Comparison of ENCODE assay signal across 25 mouse cellular contexts in the genomic region with DNA sequence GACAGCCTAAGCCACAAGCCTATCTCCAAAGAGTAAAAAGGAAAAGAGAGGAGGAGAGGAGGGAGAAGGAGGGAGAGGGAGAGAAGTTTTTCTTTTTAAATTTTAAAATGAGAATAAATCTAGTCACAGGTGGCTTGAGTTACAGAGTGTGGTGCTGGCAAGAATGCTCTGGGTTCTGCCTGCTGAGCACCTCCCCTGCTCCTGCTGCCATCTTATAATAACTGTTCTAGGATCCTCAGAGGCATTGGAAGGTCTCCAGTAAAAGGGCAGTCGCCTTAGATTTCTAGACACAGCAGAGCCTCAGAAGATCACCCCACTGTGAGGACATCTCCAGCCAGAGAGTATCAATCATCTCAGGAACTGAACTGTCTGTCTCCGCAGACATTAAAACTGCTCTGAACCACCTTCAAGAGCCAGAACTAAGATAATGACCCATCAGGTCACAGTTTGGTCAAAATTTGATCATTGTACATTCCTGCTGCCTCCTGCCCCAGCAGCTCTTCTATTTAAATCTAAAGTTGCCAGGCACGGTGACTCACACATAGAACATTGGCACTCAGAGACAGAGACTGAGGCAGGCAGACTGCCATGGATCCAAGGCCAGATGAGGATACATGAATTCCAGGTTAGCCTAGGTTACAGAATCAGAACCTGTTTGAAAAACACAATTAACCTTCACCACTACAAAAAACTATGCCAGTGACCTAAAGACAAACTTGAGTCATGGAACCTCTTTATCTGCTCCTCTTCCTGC. TPM values are rescaled to one million over a fixed set of nuclear protein-coding genes. Genes with fewer than 3 reads are reported as not detected.
A peak's percentile ranks its signal among the peaks of the same experiment; 100 is the strongest.
DNase-seq lines count a peak whose midpoint lies in the region; ATAC-seq and TF ChIP-seq lines count a peak whose summit lies in the region.
"Had no signal": no experiment of that assay in that cellular context is flagged by ENCODE, and none has a peak within 500 bp of the region (broad histone marks: within the 10 kb centered on the region; RNA-seq: fewer than 3 reads in every experiment).

No protein-coding gene starts in this region.

- no peak for ATAC-seq in erythroid progenitor cell, adult 5-6 weeks (replicated peaks; ENCODE audit: low FRiP score, poor library complexity, severe bottlenecking)
- no peak for ATAC-seq in hindbrain, embryonic 13.5 days (ENCODE audit: low FRiP score)
- ATAC-seq: inflammation-experienced regulatory T-cells, adult 6 months had no signal

- H3K27me3 ChIP-seq in hindbrain, embryonic 13.5 days = no peaks in the 10 kb centered on the region
- H3K27me3 ChIP-seq: embryonic facial prominence, embryonic 12.5 days; forebrain, embryonic 12.5 days; hindbrain, embryonic 12.5 days; limb, embryonic 13.5 days; liver, embryonic 13.5 days; neural tube, embryonic 15.5 days had no signal

- H3K4me1 ChIP-seq in hindbrain, embryonic 13.5 days (replicated peaks) = no peaks in the 10 kb centered on the region
- H3K4me1 ChIP-seq: embryonic facial prominence, embryonic 12.5 days; forebrain, embryonic 12.5 days; heart, embryonic 10.5 days; hindbrain, embryonic 12.5 days; limb, embryonic 13.5 days; liver, embryonic 13.5 days; neural tube, embryonic 15.5 days had no signal

- intact Hi-C loops in gastrocnemius, adult 2 months (cut with DNase I) = loop anchor here (10.0 kb wide), 1 partner anchor 356 kb away; a partner anchor contains a TSS

- H3K4me2 ChIP-seq in hindbrain, embryonic 13.5 days = no peak overlapping the region
- H3K4me2 ChIP-seq: embryonic facial prominence, embryonic 12.5 days; forebrain, embryonic 12.5 days; hindbrain, embryonic 12.5 days; limb, embryonic 13.5 days; liver, embryonic 13.5 days; midbrain, embryonic 11.5 days; neural tube, embryonic 15.5 days had no signal

- H3K36me3 ChIP-seq in hindbrain, embryonic 13.5 days = peaks cover 66% of the 10 kb centered on the region

- WGBS in hindbrain, embryonic 13.5 days = 96% methylated on average over 3 of the region's 3 CpGs

- peak overlapping the region; percentile 38 for H3K27ac ChIP-seq in gastrocnemius, adult 2 months
- H3K27ac ChIP-seq in hindbrain, embryonic 13.5 days = no peak overlapping the region
- H3K27ac ChIP-seq: embryonic facial prominence, embryonic 12.5 days; forebrain, embryonic 12.5 days; heart, embryonic 10.5 days; hindbrain, embryonic 12.5 days; limb, embryonic 13.5 days; liver, embryonic 13.5 days; neural tube, embryonic 15.5 days had no signal

- H3K4me3 ChIP-seq in gastrocnemius, adult 2 months = no peak overlapping the region
- H3K4me3 ChIP-seq in hindbrain, embryonic 13.5 days = no peak overlapping the region
- H3K4me3 ChIP-seq: embryonic facial prominence, embryonic 12.5 days; forebrain, embryonic 12.5 days; heart, embryonic 10.5 days; hindbrain, embryonic 12.5 days; limb, embryonic 13.5 days; liver, embryonic 13.5 days; neural tube, embryonic 15.5 days had no signal

- DNase-seq in gastrocnemius, adult 2 months = peak; percentile 27
- DNase-seq in gastrocnemius, postnatal 10 days = no peak
- DNase-seq in right cerebral cortex, postnatal 25 days = peak; percentile 22
- DNase-seq in right cerebral cortex, adult 2 months (ENCODE audit: low spot score in 2 of 2) = no peak
- DNase-seq in adrenal gland, adult 8-10 months = peak; percentile 69
- DNase-seq: cerebellum, postnatal 25 days; kidney, adult 18-20 months; kidney, postnatal 4 days; liver, embryonic 13.5 days; lung, adult 2 months; lung, postnatal 14 days; right cerebral cortex, postnatal 14 days; spleen, adult 18-20 months had no signal

- H3K9me3 ChIP-seq in hindbrain, embryonic 13.5 days = no peaks in the 10 kb centered on the region
- H3K9me3 ChIP-seq: embryonic facial prominence, embryonic 12.5 days; forebrain, embryonic 12.5 days; heart, embryonic 10.5 days; hindbrain, embryonic 12.5 days; limb, embryonic 13.5 days; liver, embryonic 13.5 days; neural tube, embryonic 15.5 days had no signal

- H3K9ac ChIP-seq in hindbrain, embryonic 13.5 days = no peak overlapping the region
- H3K9ac ChIP-seq: embryonic facial prominence, embryonic 12.5 days; forebrain, embryonic 12.5 days; hindbrain, embryonic 12.5 days; limb, embryonic 13.5 days; liver, embryonic 13.5 days; neural tube, embryonic 15.5 days had no signal

- TF ChIP-seq CTCF in gastrocnemius, adult 2 months (IDR thresholded peaks at IDR 0.05) = no peak

RNA-seq across cellular contexts. Expression of a gene that starts 9.8 kb away (rescaled TPM):
- total RNA-seq in gastrocnemius, adult 2 months (2021) = 1 to 10 TPM; 4.7 to 5.3 TPM
- 1 to 10 TPM; 3.1 to 4.4 TPM for total RNA-seq in gastrocnemius, postnatal 10 days (2021)
- total RNA-seq in adrenal gland, adult 8-10 months (2022) = 10 to 100 TPM; 11.7 to 19.9 (median 15.6) TPM
- 6.7 and 8.6 TPM in 2 replicates for total RNA-seq in erythroid progenitor cell, adult 5-6 weeks (2015; ENCODE audit: low replicate concordance)
- 0.61 and 1.4 TPM in 2 replicates for total RNA-seq in erythroid progenitor cell, adult 5-6 weeks (2017; ENCODE audit: low replicate concordance)
- 31.1 and 31.2 TPM in 2 replicates for polyA plus RNA-seq in hindbrain, embryonic 13.5 days (2015; fragmentation: Nextera tagmentation; extraction: Ambion mirVana)

RNA-seq across cellular contexts. Expression of a gene that starts 25.9 kb away (rescaled TPM):
- 10 to 100 TPM in 1 of 2 experiments, 1 to 10 TPM in 1; 9.5 to 18.2 TPM for total RNA-seq in gastrocnemius, adult 2 months (2021)
- 10 to 100 TPM; 33.4 to 34.7 TPM for total RNA-seq in gastrocnemius, postnatal 10 days (2021)
- total RNA-seq in adrenal gland, adult 8-10 months (2022) = 10 to 100 TPM; 44.2 to 83.0 (median 65.5) TPM
- total RNA-seq in erythroid progenitor cell, adult 5-6 weeks (2015; ENCODE audit: low replicate concordance) = 26.4 and 41.4 TPM in 2 replicates
- total RNA-seq in erythroid progenitor cell, adult 5-6 weeks (2017; ENCODE audit: low replicate concordance) = 34.8 and 47.9 TPM in 2 replicates
- 93.2 and 98.1 TPM in 2 replicates for polyA plus RNA-seq in hindbrain, embryonic 13.5 days (2015; fragmentation: Nextera tagmentation; extraction: Ambion mirVana)

RNA-seq across cellular contexts. Expression of a gene that starts 26.4 kb away (rescaled TPM):
- total RNA-seq in gastrocnemius, adult 2 months (2021) = not detected
- total RNA-seq in gastrocnemius, postnatal 10 days (2021) = under 1 TPM; 0.38 to 0.40 TPM
- total RNA-seq in adrenal gland, adult 8-10 months (2022) = 1 to 10 TPM; 6.1 to 9.9 (median 7.6) TPM
- not detected in 2 replicates for total RNA-seq in erythroid progenitor cell, adult 5-6 weeks (2015; ENCODE audit: low replicate concordance)
- total RNA-seq in erythroid progenitor cell, adult 5-6 weeks (2017; ENCODE audit: low replicate concordance) = not detected in 2 replicates
- 684 and 706 TPM in 2 replicates for polyA plus RNA-seq in hindbrain, embryonic 13.5 days (2015; fragmentation: Nextera tagmentation; extraction: Ambion mirVana)
- total RNA-seq: megakaryocyte progenitor cell, adult 5-6 weeks had no signal
- polyA plus RNA-seq: heart, postnatal 0 days; inflammation-experienced regulatory T-cells, adult 6 months had no signal

RNA-seq across cellular contexts. Expression of a gene that starts 26.6 kb away (rescaled TPM):
- 1 to 10 TPM; 2.5 to 3.3 TPM for total RNA-seq in gastrocnemius, adult 2 months (2021)
- total RNA-seq in gastrocnemius, postnatal 10 days (2021) = 1 to 10 TPM; 2.4 to 3.1 TPM
- total RNA-seq in adrenal gland, adult 8-10 months (2022) = 1 to 10 TPM; 2.5 to 4.2 (median 3.6) TPM
- total RNA-seq in erythroid progenitor cell, adult 5-6 weeks (2015; ENCODE audit: low replicate concordance) = 19.5 and 19.7 TPM in 2 replicates
- 26.1 and 28.5 TPM in 2 replicates for total RNA-seq in erythroid progenitor cell, adult 5-6 weeks (2017; ENCODE audit: low replicate concordance)
- polyA plus RNA-seq in hindbrain, embryonic 13.5 days (2015; fragmentation: Nextera tagmentation; extraction: Ambion mirVana) = 6.0 and 6.9 TPM in 2 replicates

RNA-seq across cellular contexts. Expression of a gene that starts 49.5 kb away (rescaled TPM):
- total RNA-seq in gastrocnemius, adult 2 months (2021) = 1,000 to 10,000 TPM; 1,097 to 1,442 TPM
- total RNA-seq in gastrocnemius, postnatal 10 days (2021) = 1,000 to 10,000 TPM; 1,048 to 1,221 TPM
- total RNA-seq in adrenal gland, adult 8-10 months (2022) = 100 to 1,000 TPM; 366 to 588 (median 484) TPM
- 215 and 274 TPM in 2 replicates for total RNA-seq in erythroid progenitor cell, adult 5-6 weeks (2015; ENCODE audit: low replicate concordance)
- total RNA-seq in erythroid progenitor cell, adult 5-6 weeks (2017; ENCODE audit: low replicate concordance) = 74.4 and 133 TPM in 2 replicates
- 1,588 and 1,676 TPM in 2 replicates for polyA plus RNA-seq in hindbrain, embryonic 13.5 days (2015; fragmentation: Nextera tagmentation; extraction: Ambion mirVana)

Comparison
In these comparisons a context has a peak if more than half of its experiments do, and no peak if none do; other contexts are left out.
1. DNase-seq: peak in gastrocnemius, adult 2 months (single experiment), right cerebral cortex, postnatal 25 days (single experiment) and adrenal gland, adult 8-10 months (single experiment); none in gastrocnemius, postnatal 10 days (single experiment) and right cerebral cortex, adult 2 months (0 of 2).
2. RNA of a gene that starts 26.4 kb away (total RNA-seq): 6.1 to 9.9 TPM in adrenal gland, adult 8-10 months; 0.38 to 0.40 TPM in gastrocnemius, postnatal 10 days, not detected in gastrocnemius, adult 2 months and not detected in erythroid progenitor cell, adult 5-6 weeks; every median in the first group is over 4 times any median in the second.